Mouse (Mus musculus): ENCODE measurements around the gene Ap1g1. TPM values are rescaled to one million over a fixed set of nuclear protein-coding genes. Genes with fewer than 3 reads are reported as not detected.

Ap1g1 gene
- polyA plus RNA-seq, 1 experiment, result 70.2 TPM

Other genes starting within 250 kb of the Ap1g1 start
- 20.1 and 20.4 TPM in 2 replicates for gene Dhx38, start 212.7 kb upstream of the Ap1g1 start, polyA plus RNA-seq (2012; rRNA removed)
- 12.5 and 15.4 TPM in 2 replicates for gene Txnl4b, start 212.7 kb upstream of the Ap1g1 start, polyA plus RNA-seq (2012; rRNA removed)
- 0.15 and 0.30 TPM in 2 replicates for gene Hp, start 199.4 kb upstream of the Ap1g1 start, polyA plus RNA-seq (2012; rRNA removed)
- 24.3 and 25.4 TPM in 2 replicates for gene Dhodh, start 169.9 kb upstream of the Ap1g1 start, polyA plus RNA-seq (2012; rRNA removed)
- gene Pkd1l3, start 164.0 kb upstream of the Ap1g1 start, polyA plus RNA-seq (2012; rRNA removed), result 0.62 and 0.71 TPM in 2 replicates
- gene Ist1, start 85.3 kb upstream of the Ap1g1 start, polyA plus RNA-seq (2012; rRNA removed), result 104 and 110 TPM in 2 replicates
- gene Zfp821, start 73.0 kb upstream of the Ap1g1 start, polyA plus RNA-seq (2012; rRNA removed), result 53.2 TPM in 2 replicates
- 15.0 and 15.4 TPM in 2 replicates for gene Atxn1l, start 40.8 kb upstream of the Ap1g1 start, polyA plus RNA-seq (2012; rRNA removed)
- 19.5 and 22.1 TPM in 2 replicates for gene Phlpp2, start 90.0 kb downstream of the Ap1g1 start, polyA plus RNA-seq (2012; rRNA removed)
- gene Marveld3, start 183.6 kb downstream of the Ap1g1 start, polyA plus RNA-seq (2012; rRNA removed), result 0.16 and 0.38 TPM in 2 replicates
- 0.06 and 0.11 TPM in 2 replicates for gene Tat, start 211.9 kb downstream of the Ap1g1 start, polyA plus RNA-seq (2012; rRNA removed)